Mouse (Mus musculus) embryonic facial prominence, embryonic 11.5 days (tissue): ENCODE measurements around the gene Srgap1. TPM values are rescaled to one million over a fixed set of nuclear protein-coding genes. Genes with fewer than 3 reads are reported as not detected.
A peak's percentile ranks its signal among the peaks of the same experiment; 100 is the strongest.

Experiments
- ATAC-seq: fragments of 200-750 bp; cut with Nextera tagmentation; replicated peaks from 2 replicates; pipeline ENCODE4 v1.8.0; 2017; ENCODE audit warnings: low read depth; ENCODE audit not compliant: insufficient number of reproducible peaks, low FRiP score, low TSS enrichment
- DNase-seq: peaks from one replicate; pipeline ENCODE4 v3.0.0-alpha.2; 2015; ENCODE audit warnings: low spot score
- H3K27ac ChIP-seq: fragments of 300-500 bp; sonication (generic); replicated peaks from 2 replicates; pipeline ENCODE4 v1.5.1; 2014; ENCODE audit warnings: mild to moderate bottlenecking, low read depth, low read length, control low read depth
- H3K27me3 ChIP-seq: fragments of 300-500 bp; sonication (generic); 2 replicates; pipeline ENCODE4 v1.6.1; 2014; ENCODE audit warnings: mild to moderate bottlenecking, low read length, moderate library complexity, mixed read lengths; ENCODE audit not compliant: control insufficient read depth, insufficient read depth
- H3K36me3 ChIP-seq: fragments of 300-500 bp; sonication (generic); replicated peaks from 2 replicates; pipeline ENCODE4 v1.6.1; 2014; ENCODE audit warnings: low read depth, mild to moderate bottlenecking, low read length, moderate library complexity, mixed read lengths; ENCODE audit not compliant: control insufficient read depth, insufficient read depth
- H3K4me1 ChIP-seq: fragments of 300-500 bp; sonication (generic); 2 replicates; pipeline ENCODE4 v1.6.1; 2014; ENCODE audit warnings: low read length, mixed read lengths; ENCODE audit not compliant: control insufficient read depth, insufficient read depth
- H3K4me2 ChIP-seq: fragments of 300-500 bp; sonication (generic); 2 replicates; pipeline ENCODE4 v1.6.1; 2014; ENCODE audit warnings: low read depth, mild to moderate bottlenecking, control low read depth, low read length, moderate library complexity
- H3K4me3 ChIP-seq: fragments of 300-500 bp; sonication (generic); 2 replicates; pipeline ENCODE4 v1.5.1; 2014; ENCODE audit warnings: low read depth, low read length, control low read depth
- H3K9ac ChIP-seq: fragments of 300-500 bp; sonication (generic); replicated peaks from 2 replicates; pipeline ENCODE4 v1.6.1; 2014; ENCODE audit warnings: mild to moderate bottlenecking, control low read depth, low read length
- H3K9me3 ChIP-seq: fragments of 300-500 bp; sonication (generic); replicated peaks from 2 replicates; pipeline ENCODE4 v1.6.1; 2016; ENCODE audit warnings: mild to moderate bottlenecking, low read length, inconsistent platforms, mixed read lengths; ENCODE audit not compliant: control insufficient read depth
- WGBS: fragments of 180-500 bp; shearing (Covaris S2); extraction: QIAGEN DNeasy Blood & Tissue Kit; methylation state at CpG from one replicate; pipeline ENCODE4 v1.1.7; 2014; 5-methylcytosine and 5-hydroxymethylcytosine counted together
- polyA plus RNA-seq: library from polyadenylated mRNA; unstranded; fragments of >200 nt; fragmentation: Nextera tagmentation; extraction: Ambion mirVana; gene quantifications from 2 replicates; pipeline ENCODE4 v1.2.1, GENCODE M21; 2014

Gene Srgap1
- polyA plus RNA-seq, 1 experiment from 2014 or later, result 8.8 TPM

DNA sequence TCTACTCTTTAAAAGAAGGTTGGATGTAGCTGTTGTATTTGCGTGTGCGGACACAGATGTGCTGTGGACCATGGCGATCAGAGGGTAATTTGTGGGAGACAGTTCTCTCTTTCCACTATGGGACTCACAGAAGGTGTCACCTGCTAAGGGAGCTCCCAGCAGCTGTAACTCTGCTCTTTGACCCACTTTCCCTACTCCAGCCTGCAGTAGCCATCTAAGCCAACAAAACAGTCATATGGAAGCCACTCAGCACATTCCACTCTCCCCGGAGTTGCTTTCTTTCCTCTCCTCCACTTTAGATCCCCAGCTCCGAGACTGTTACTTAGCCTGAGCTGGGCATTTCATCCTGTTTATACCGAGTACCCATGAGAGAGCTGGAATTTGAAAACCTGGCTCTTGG lies 71.8 kb downstream of the Srgap1 start:
- no peak overlapping the region for H3K4me2 ChIP-seq
- H3K4me1 ChIP-seq, result no peaks in the 10 kb centered on the region; the same call in none of the 2 replicates
- no peak for DNase-seq
- H3K9me3 ChIP-seq, result no peaks in the 10 kb centered on the region
- H3K36me3 ChIP-seq, result no peaks in the 10 kb centered on the region
- no peak overlapping the region for H3K4me3 ChIP-seq
- H3K27me3 ChIP-seq, result no peaks in the 10 kb centered on the region
- WGBS, result 81% methylated on average over 6 of the region's 6 CpGs
- no peak for ATAC-seq
- no peak overlapping the region for H3K27ac ChIP-seq
- no peak overlapping the region for H3K9ac ChIP-seq

DNA sequence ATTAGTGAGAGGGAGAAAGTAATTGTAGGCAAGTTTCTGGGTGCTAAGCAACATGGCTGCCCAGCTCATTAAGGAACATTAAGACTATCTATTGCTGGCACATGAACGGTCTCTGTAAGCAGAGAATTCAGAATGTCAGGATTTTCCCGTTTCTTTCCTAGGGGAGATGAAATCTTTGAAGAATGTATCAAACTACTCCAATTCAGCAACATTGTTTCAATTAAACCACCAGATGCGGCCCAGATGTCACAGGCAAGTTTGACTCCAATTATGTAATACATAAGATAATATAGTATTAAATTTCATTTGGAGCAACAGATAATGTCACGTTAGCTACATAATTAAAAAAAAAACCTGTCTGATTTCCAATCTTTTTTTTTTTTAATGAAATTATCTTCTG lies 72.5 kb downstream of the Srgap1 start:
- no peak overlapping the region for H3K9ac ChIP-seq
- no peaks in the 10 kb centered on the region for H3K36me3 ChIP-seq
- H3K4me3 ChIP-seq, result no peak overlapping the region
- DNase-seq (peak; percentile 81), ATAC-seq (no peak)
- H3K9me3 ChIP-seq, result no peaks in the 10 kb centered on the region
- 29% methylated on average over 4 of the region's 4 CpGs for WGBS
- no peak overlapping the region for H3K4me2 ChIP-seq
- no peaks in the 10 kb centered on the region; the same call in none of the 2 replicates for H3K4me1 ChIP-seq
- no peaks in the 10 kb centered on the region for H3K27me3 ChIP-seq
- no peak overlapping the region for H3K27ac ChIP-seq

DNA sequence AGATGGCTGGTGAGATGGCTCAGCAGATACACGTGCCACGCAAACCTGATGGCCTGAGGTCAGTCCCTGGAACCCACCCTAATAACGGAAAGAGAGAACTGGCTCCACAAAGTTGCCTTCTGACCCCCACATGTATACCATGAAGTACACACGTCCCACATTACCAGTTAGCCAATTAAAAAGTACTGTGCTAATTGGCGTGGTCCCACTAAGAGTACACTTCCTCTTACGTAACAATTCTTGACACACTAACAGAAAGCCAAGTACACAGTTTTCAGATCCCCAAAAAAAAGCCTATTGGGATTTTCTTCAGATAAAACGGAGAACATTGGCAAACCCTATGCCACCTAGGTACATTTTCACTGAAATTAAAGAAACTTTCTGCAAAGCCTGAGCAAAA lies 73.8 kb downstream of the Srgap1 start:
- Histone ChIP-seq H3K27ac (no peak overlapping the region), H3K27me3 (no peaks in the 10 kb centered on the region), H3K36me3 (no peaks in the 10 kb centered on the region), H3K9ac (no peak overlapping the region), H3K4me1 (no peaks in the 10 kb centered on the region; the same call in none of the 2 replicates), H3K4me2 (no peak overlapping the region), H3K4me3 (no peak overlapping the region), H3K9me3 (no peaks in the 10 kb centered on the region)
- DNase-seq, result no peak
- no peak for ATAC-seq
- WGBS, result 76% methylated on average over 7 of the region's 7 CpGs

GRCm38 (mm10) chr10:121972249-121972892 lies 74.7 kb downstream of the Srgap1 start:
- Histone ChIP-seq H3K27ac (no peak overlapping the region), H3K9ac (no peak overlapping the region), H3K27me3 (no peaks in the 10 kb centered on the region), H3K9me3 (no peaks in the 10 kb centered on the region), H3K36me3 (no peaks in the 10 kb centered on the region), H3K4me1 (no peaks in the 10 kb centered on the region; the same call in none of the 2 replicates), H3K4me3 (no peak overlapping the region), H3K4me2 (no peak overlapping the region)
- 73% methylated on average over 10 of the region's 10 CpGs for WGBS
- DNase-seq, result no peak
- no peak for ATAC-seq

GRCm38 (mm10) chr10:121971658-121972057 lies 75.5 kb downstream of the Srgap1 start:
- H3K4me2 ChIP-seq, result no peak overlapping the region
- H3K9me3 ChIP-seq, result no peaks in the 10 kb centered on the region
- WGBS, result 60% methylated on average over 8 of the region's 8 CpGs
- no peaks in the 10 kb centered on the region for H3K27me3 ChIP-seq
- no peak overlapping the region for H3K9ac ChIP-seq
- no peaks in the 10 kb centered on the region; the same call in none of the 2 replicates for H3K4me1 ChIP-seq
- no peaks in the 10 kb centered on the region for H3K36me3 ChIP-seq
- no peak for DNase-seq
- no peak overlapping the region for H3K27ac ChIP-seq
- H3K4me3 ChIP-seq, result no peak overlapping the region
- ATAC-seq, result no peak

GRCm38 (mm10) chr10:121970912-121971311 lies 76.2 kb downstream of the Srgap1 start:
- Histone ChIP-seq H3K27me3 (no peaks in the 10 kb centered on the region), H3K4me3 (no peak overlapping the region), H3K27ac (no peak overlapping the region), H3K9ac (no peak overlapping the region), H3K4me2 (no peak overlapping the region), H3K36me3 (no peaks in the 10 kb centered on the region), H3K4me1 (no peaks in the 10 kb centered on the region; the same call in none of the 2 replicates), H3K9me3 (no peaks in the 10 kb centered on the region)
- WGBS, result 67% methylated on average over 6 of the region's 6 CpGs
- DNase-seq (no peak), ATAC-seq (no peak)

GRCm38 (mm10) chr10:121964114-121964513 lies 83.0 kb downstream of the Srgap1 start:
- H3K36me3 ChIP-seq, result no peaks in the 10 kb centered on the region
- DNase-seq (no peak), ATAC-seq (no peak)
- H3K9ac ChIP-seq, result no peak overlapping the region
- no peaks in the 10 kb centered on the region; the same call in 1 of the 2 replicates for H3K4me1 ChIP-seq
- WGBS, result 72% methylated on average over 10 of the region's 10 CpGs
- H3K27me3 ChIP-seq, result no peaks in the 10 kb centered on the region
- no peak overlapping the region for H3K27ac ChIP-seq
- no peaks in the 10 kb centered on the region for H3K9me3 ChIP-seq
- H3K4me3 ChIP-seq, result no peak overlapping the region
- H3K4me2 ChIP-seq, result no peak overlapping the region

DNA sequence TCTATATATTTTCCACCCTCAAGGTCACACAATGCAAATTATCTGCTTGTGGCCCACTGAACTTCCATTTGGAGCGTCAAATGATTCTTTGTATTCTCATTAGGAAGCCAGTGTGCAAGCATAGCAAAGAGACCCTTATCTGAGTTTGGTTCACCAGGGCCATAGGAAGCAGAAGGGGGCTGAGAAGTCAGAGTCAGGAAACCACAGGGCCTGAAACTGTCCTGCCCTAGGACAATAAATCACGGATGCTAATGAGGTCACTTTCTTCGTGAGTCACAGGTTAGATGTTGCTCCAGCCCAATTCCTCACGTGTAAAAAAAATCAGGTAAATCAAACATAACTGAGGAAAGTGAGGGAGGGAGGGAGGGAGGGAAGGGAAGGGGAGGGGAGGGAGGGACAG lies 85.1 kb downstream of the Srgap1 start:
- ATAC-seq, result no peak
- Histone ChIP-seq H3K4me2 (no peak overlapping the region), H3K9ac (no peak overlapping the region), H3K4me3 (no peak overlapping the region), H3K9me3 (no peaks in the 10 kb centered on the region), H3K4me1 (no peaks in the 10 kb centered on the region), H3K27ac (no peak overlapping the region), H3K36me3 (no peaks in the 10 kb centered on the region), H3K27me3 (no peaks in the 10 kb centered on the region)
- no peak for DNase-seq
- WGBS, result 65% methylated on average over 4 of the region's 4 CpGs
